Mouse (Mus musculus) B cell, adult 67 days (primary cell): ENCODE results near the gene Etv6. TPM values are rescaled to one million over a fixed set of nuclear protein-coding genes. Genes with fewer than 3 reads are reported as not detected.

ENCODE experiments used
- total RNA-seq, 2 experiments: library from RNA; stranded (reverse); gene quantifications; 4 replicates each; pipeline ENCODE4 v1.2.4; 2023

Etv6 gene
- total RNA-seq = 10 to 100 TPM; 26.1 to 32.4 TPM

DNA sequence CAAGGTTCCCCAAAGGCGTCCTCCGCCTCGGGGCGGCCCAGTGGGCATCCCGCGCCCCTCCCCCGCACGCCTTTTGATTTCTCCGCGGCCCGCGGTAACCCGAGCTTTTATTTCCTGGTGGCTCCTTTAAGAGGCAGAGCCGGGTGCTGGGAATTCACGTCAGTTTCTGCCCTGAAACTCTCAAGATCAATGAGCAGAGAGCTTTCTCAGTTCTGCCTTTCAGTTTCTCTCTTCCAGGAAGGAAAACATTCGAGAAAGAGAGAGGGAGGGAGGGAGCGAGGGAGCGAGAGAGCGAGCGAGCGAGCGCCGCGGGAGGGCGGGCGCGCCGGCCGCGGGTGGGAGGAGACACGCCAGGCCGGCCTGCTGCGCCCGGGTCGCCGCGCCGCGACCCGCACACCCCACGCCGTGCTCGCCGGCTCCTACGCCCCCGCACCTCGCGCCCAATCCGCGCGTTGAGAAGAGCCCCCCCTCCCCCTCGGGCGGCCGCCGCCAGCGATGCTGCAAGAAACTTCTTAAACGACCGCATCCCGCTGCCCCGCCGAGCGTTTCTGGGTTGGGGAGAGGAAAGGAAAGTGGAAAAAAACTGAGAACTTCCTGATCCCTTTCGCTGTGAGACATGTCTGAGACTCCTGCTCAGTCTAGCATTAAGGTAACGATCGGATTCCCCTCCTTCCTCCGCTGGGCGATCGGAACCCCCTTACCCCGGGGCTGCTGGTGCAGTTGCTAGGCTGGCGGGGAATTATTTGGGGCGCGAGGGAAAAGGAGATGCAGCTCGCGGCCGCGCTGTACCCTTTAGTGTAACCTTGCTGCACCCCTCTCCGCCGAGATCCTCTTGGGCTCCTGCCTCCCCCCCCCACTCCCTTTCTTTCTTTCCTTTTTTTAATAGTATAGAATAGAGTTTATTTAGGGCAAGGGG lies at the start of gene Etv6:
TSS of gene Etv6 (plus strand) at position 211 of the 916 bp plus-strand sequence.

Other genes starting within 250 kb of the Etv6 start
- gene Kap, start 181.9 kb upstream of the Etv6 start, total RNA-seq = not detected